Mouse (Mus musculus) stomach, postnatal 0 days (tissue): ENCODE data around the gene Zdhhc19. TPM values are rescaled to one million over a fixed set of nuclear protein-coding genes. Genes with fewer than 3 reads are reported as not detected.

ENCODE experiments used
- ATAC-seq: fragments of 200-750 bp; cut with Nextera tagmentation; 2 replicates; pipeline ENCODE4 v1.8.0; 2017; ENCODE audit not compliant: low FRiP score, low TSS enrichment
- DNase-seq: peaks from one replicate; pipeline ENCODE4 v3.0.0-alpha.2; 2016; ENCODE audit warnings: low spot score
- H3K27ac ChIP-seq: fragments of 300-500 bp; sonication (generic); replicated peaks from 2 replicates; pipeline ENCODE4 v1.5.1; 2014; ENCODE audit warnings: mild to moderate bottlenecking, control low read depth
- H3K27me3 ChIP-seq: fragments of 300-500 bp; sonication (generic); 2 replicates; pipeline ENCODE4 v1.6.1; 2014; ENCODE audit warnings: low read length; ENCODE audit not compliant: control insufficient read depth, insufficient read depth
- H3K36me3 ChIP-seq: fragments of 300-500 bp; sonication (generic); 2 replicates; pipeline ENCODE4 v1.6.1; 2014; ENCODE audit warnings: low read length, mixed read lengths; ENCODE audit not compliant: control insufficient read depth, insufficient read depth
- H3K4me1 ChIP-seq: fragments of 300-500 bp; sonication (generic); replicated peaks from 2 replicates; pipeline ENCODE4 v1.6.1; 2014; ENCODE audit warnings: antibody characterized with exemption; ENCODE audit not compliant: control insufficient read depth, insufficient read depth
- H3K4me2 ChIP-seq: fragments of 300-500 bp; sonication (generic); replicated peaks from 2 replicates; pipeline ENCODE4 v1.6.1; 2014; ENCODE audit warnings: low read depth, mild to moderate bottlenecking, control low read depth, moderate library complexity
- H3K4me3 ChIP-seq: fragments of 300-500 bp; sonication (generic); 2 replicates; pipeline ENCODE4 v1.5.1; 2014; ENCODE audit warnings: low read depth, low read length, control low read depth
- H3K9ac ChIP-seq: fragments of 300-500 bp; sonication (generic); 2 replicates; pipeline ENCODE4 v1.6.1; 2014; ENCODE audit warnings: mild to moderate bottlenecking, low read length, control low read depth, mixed read lengths
- H3K9me3 ChIP-seq: fragments of 300-500 bp; sonication (generic); 2 replicates; pipeline ENCODE4 v1.6.1; 2016; ENCODE audit warnings: low read length; ENCODE audit not compliant: control insufficient read depth
- CTCF ChIP-seq: IDR thresholded peaks from 2 replicates; pipeline ENCODE4 v1.5.1; 2016; ENCODE audit warnings: antibody characterized with exemption, low read depth, mild to moderate bottlenecking, moderate library complexity
- EP300 ChIP-seq: optimal IDR thresholded peaks from 2 replicates; pipeline ENCODE3; 2016; ENCODE audit warnings: antibody characterized with exemption
- WGBS: fragments of 180-500 bp; shearing (Covaris S2); extraction: QIAGEN DNeasy Blood & Tissue Kit; methylation state at CpG from one replicate; pipeline ENCODE4 v1.1.7; 2014; 5-methylcytosine and 5-hydroxymethylcytosine counted together
- polyA plus RNA-seq: library from polyadenylated mRNA; unstranded; fragments of >200 nt; fragmentation: Nextera tagmentation; extraction: Ambion mirVana; gene quantifications from 2 replicates; pipeline ENCODE4 v1.2.1, GENCODE M21; 2015

The Zdhhc19 gene
- polyA plus RNA-seq, 1 experiment from 2014 or later = not detected

- H3K9ac ChIP-seq = peak overlapping the region; percentile 47; the same call in 1 of the 2 replicates
- H3K27me3 ChIP-seq = no peaks in the 10 kb centered on the region
- ATAC-seq (peak; percentile 45), DNase-seq (peak; percentile 57)
- H3K36me3 ChIP-seq = no peaks in the 10 kb centered on the region
- peak overlapping the region; percentile 80 for H3K27ac ChIP-seq
- no peak overlapping the region for H3K4me3 ChIP-seq
- WGBS = 26% methylated on average over 21 of the region's 21 CpGs
- TF ChIP-seq CTCF (no peak), EP300 (no peak)
- H3K4me1 ChIP-seq = no peaks in the 10 kb centered on the region
- H3K9me3 ChIP-seq = no peaks in the 10 kb centered on the region
- peak overlapping the region; percentile 35; the same call in 1 of the 2 replicates for H3K4me2 ChIP-seq
These were observed 20.2 kb downstream of the Zdhhc19 start for GRCm38 (mm10) chr16:32516006-32516962.

GRCm38 (mm10) chr16:32517785-32518481 is 21.9 kb downstream of the Zdhhc19 start:
- WGBS = 75% methylated on average over 12 of the region's 12 CpGs
- Histone ChIP-seq H3K36me3 (no peaks in the 10 kb centered on the region), H3K9me3 (no peaks in the 10 kb centered on the region), H3K27me3 (no peaks in the 10 kb centered on the region), H3K4me2 (no peak overlapping the region), H3K9ac (no peak overlapping the region), H3K27ac (no peak overlapping the region), H3K4me1 (no peaks in the 10 kb centered on the region), H3K4me3 (no peak overlapping the region)
- ATAC-seq (no peak), DNase-seq (no peak)
- no peak for TF ChIP-seq EP300
- TF ChIP-seq CTCF = no peak

- no peaks in the 10 kb centered on the region for H3K36me3 ChIP-seq
- no peaks in the 10 kb centered on the region for H3K27me3 ChIP-seq
- H3K4me2 ChIP-seq = no peak overlapping the region
- peaks cover 6% of the 10 kb centered on the region; the same call in 1 of the 2 replicates for H3K4me1 ChIP-seq
- H3K4me3 ChIP-seq = no peak overlapping the region
- 61% methylated on average over 15 of the region's 15 CpGs for WGBS
- no peaks in the 10 kb centered on the region for H3K9me3 ChIP-seq
- ATAC-seq (peak; percentile 3; the same call in 1 of the 2 replicates), DNase-seq (peak; percentile 24)
- TF ChIP-seq EP300 = no peak
- no peak for TF ChIP-seq CTCF
- peak overlapping the region; percentile 77 for H3K27ac ChIP-seq
- no peak overlapping the region for H3K9ac ChIP-seq
These were observed 23.7 kb downstream of the Zdhhc19 start for GRCm38 (mm10) chr16:32519656-32520371.

GRCm38 (mm10) chr16:32520372-32520748 is 24.3 kb downstream of the Zdhhc19 start:
- TF ChIP-seq CTCF = no peak
- no peak for TF ChIP-seq EP300
- ATAC-seq = peak; percentile 81
- Histone ChIP-seq H3K36me3 (no peaks in the 10 kb centered on the region), H3K4me1 (peaks cover 6% of the 10 kb centered on the region; the same call in 1 of the 2 replicates), H3K4me2 (no peak overlapping the region), H3K4me3 (no peak overlapping the region), H3K9ac (no peak overlapping the region), H3K27me3 (no peaks in the 10 kb centered on the region), H3K9me3 (no peaks in the 10 kb centered on the region), H3K27ac (peak overlapping the region; percentile 77)
- DNase-seq = peak; percentile 80
- 28% methylated on average over 9 of the region's 9 CpGs for WGBS

- Histone ChIP-seq H3K27me3 (no peaks in the 10 kb centered on the region), H3K4me3 (no peak overlapping the region), H3K9ac (no peak overlapping the region), H3K36me3 (no peaks in the 10 kb centered on the region), H3K9me3 (no peaks in the 10 kb centered on the region), H3K4me2 (no peak overlapping the region), H3K4me1 (peaks cover 6% of the 10 kb centered on the region; the same call in 1 of the 2 replicates), H3K27ac (peak overlapping the region; percentile 67)
- TF ChIP-seq EP300 (no peak), CTCF (peak; percentile 15; the same call in 1 of the 2 replicates)
- 0 out of 2 replicates have a peak, but pooled peaks have one; percentile 16 for ATAC-seq
- WGBS = 61% methylated on average over 6 of the region's 6 CpGs
- no peak for DNase-seq
These were observed 26.6 kb downstream of the Zdhhc19 start for GRCm38 (mm10) chr16:32522578-32523194.
